Mouse (Mus musculus) liver, adult 2 months (tissue): ENCODE results near the gene Gm3233.

Source experiments
- CTCF ChIP-seq: fragments of 200-500 bp; IDR thresholded peaks from 2 replicates; pipeline ENCODE4 v1.5.1; 2011; ENCODE audit warnings: low read depth, low read length, control low read depth
- POLR2A ChIP-seq: fragments of 200-500 bp; IDR thresholded peaks from 2 replicates; pipeline ENCODE4 v1.6.1; 2011; ENCODE audit warnings: low read length, control low read depth; ENCODE audit not compliant: insufficient read depth; ENCODE audit errors: extremely low read depth

DNA sequence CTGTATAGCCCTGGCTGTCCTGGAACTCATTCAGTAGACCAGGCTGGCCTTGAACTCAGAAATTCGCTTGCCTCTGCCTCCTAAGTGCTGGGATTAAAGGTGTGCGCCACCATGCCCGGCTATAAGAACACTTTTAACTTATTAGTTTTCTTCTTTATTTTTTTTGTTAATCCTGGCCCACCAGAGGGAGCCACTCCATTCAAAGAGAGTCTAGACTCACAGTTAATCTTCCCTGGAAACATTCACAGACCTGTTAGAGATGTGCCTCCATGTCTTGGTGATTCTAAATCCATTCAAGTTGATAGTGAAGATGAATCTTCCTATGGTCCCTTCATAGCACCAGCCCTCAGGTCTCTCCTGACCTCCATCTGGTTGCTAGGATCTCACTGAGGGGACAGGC lies 49.7 kb downstream of the Gm3233 start:
- no peak for TF ChIP-seq POLR2A
- TF ChIP-seq CTCF, result no peak
